Mouse (Mus musculus) urinary bladder, postnatal 25 days (tissue): ENCODE results near the gene Tet3.

Experiments used
- DNase-seq: peaks from one replicate; pipeline ENCODE4 v3.0.0; 2022; ENCODE audit warnings: low spot score

Tet3 gene

GRCm38 (mm10) chr6:83413686-83414085 lies 45.2 kb downstream of the Tet3 start:
- DNase-seq = no peak

GRCm38 (mm10) chr6:83412854-83413401 lies 46.0 kb downstream of the Tet3 start:
- DNase-seq = no peak

DNA sequence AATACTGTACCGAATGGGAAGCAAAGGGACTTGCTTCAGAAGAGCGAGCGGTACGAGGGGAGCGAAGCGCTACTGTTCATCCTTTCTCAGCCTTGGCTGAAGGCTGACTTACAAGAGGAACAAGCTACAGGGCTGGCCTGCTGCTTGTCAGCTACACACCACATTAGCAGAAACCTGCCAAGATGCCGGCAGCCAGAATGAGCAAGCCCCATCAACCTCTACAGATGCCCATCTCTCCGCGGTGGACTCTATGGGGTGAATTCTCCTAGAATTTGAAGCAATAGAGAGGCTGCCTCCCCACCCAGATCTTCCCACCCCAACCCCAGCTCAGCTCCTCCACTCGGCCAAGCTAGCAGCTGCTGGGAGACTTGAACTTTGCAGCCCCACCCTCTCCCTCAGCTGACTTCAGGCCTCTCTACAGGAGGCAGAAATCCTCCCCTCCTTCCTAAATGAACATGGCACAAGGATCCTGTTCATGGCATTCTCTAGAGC lies 46.5 kb downstream of the Tet3 start:
- no peak for DNase-seq

GRCm38 (mm10) chr6:83411635-83412361 lies 47.1 kb downstream of the Tet3 start:
- DNase-seq = no peak

DNA sequence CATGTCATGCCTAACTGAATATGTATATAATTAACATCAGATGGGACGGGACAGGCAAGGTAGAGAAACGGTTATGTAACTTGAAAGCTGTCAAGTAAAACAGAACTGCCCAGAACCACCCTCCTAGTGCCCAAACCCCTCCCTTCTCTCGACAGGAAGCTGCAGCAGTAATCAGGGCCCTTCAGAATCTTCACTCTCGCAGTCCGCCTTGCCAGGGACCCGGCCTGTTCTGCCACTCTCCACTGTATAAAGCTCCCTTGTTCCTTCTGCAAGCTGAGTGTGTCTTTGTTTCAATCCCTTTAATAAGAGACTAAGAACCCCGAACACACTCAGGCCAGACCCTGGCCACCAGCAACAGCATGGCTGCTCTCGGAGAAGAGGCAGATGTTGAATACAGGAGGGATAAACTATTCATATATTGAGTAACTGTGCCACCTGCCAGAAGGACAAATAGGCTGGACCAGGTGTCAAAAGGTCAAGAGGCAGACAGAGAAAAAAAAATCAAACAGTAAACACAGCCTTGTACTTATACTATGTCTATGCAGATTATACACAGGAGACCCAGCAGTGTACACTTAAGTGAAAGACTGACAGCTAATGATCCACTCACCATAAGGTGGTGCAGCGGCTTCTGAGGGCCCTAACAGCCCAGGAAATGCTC lies 48.7 kb downstream of the Tet3 start:
- no peak for DNase-seq

- no peak for DNase-seq
Measured at GRCm38 (mm10) chr6:83408510-83408909, 50.4 kb downstream of the Tet3 start.

DNA sequence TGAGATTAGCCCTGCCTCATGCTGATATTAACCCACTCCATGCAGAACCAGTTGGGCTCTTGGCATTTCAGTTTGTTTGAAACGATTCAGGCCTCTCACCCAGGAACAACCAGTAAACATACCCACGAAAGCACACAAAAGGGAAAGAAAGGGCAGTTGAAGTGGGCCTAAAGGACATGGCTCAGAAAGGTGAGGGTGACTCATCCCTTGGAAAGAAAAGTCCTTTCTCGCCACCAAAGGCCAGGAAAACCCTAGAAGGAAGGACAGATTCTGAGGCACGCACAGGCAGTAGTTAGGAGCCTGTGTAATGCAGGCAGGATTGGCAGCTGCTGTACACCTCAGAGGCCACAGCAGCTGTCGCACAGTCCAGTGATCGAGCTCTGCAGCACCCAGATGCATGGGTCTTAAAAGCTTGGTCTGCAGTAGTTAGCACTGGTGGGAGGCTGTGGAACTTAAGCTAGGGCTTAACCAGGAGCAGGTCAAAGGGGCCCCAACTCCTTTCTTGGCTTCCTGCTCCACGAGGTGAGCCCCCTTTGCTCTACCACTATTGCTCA lies 53.3 kb downstream of the Tet3 start:
- no peak for DNase-seq

- no peak for DNase-seq
Measured at GRCm38 (mm10) chr6:83404571-83404970, 54.3 kb downstream of the Tet3 start.

DNA sequence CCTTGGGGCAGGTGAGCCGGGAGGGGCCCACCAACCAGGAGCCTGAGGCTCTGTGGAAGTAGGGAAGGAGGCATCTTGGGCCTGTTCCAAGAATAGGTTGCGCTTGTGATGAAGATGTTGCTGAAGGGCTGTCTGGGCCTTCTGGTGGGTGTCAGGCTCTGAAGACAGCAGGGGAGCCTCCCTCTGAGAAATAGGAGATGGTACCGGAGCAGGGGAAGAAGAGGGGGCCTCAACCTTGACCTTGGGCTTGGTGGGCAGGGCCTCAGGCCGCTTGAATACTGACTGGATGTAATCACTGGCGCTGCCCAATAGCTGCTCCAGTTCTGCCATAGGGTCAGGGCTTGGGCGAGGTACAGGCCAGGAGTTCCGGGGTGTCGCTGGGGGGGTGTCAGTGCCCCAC lies 55.4 kb downstream of the Tet3 start:
- DNase-seq = no peak

DNA sequence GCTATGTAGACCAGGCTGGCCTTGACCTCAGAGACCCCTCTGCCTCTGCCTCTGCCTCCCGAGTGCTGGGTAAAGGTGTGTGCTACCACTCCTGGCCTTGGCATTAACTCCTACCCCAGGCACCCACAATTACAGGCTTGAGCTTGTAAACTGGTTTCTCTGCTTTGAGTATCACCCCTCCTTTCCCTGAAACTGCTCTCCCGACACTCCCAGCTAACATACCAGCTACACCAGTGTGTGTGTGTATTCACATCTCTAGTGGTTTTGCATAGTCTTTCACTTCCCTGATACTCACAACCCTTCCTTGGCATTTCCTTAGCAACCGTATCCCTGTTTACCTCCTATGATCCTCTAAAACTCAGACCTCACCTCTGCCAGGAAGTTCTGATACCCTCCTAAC lies 59.1 kb downstream of the Tet3 start:
- no peak for DNase-seq

DNA sequence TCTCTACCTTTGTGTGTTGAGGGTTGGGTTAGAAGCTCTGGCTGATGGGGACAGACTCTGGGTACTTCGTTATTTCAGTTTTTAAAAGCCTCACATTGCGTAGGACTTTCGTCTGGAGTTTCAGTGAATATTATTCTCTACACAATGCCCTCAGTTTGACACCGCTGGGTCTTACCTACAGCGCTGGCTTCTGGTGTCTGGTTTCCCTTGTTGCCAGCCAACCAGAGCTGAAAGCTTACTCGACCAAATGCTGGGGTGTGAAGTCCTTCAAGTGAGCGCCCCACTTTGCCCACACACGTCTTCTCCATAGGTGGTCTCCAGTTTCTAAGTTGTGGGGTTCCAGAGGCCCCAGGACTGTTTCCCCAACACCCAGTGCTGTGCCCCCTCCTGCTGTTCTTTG lies 61.2 kb downstream of the Tet3 start:
- DNase-seq = no peak

DNA sequence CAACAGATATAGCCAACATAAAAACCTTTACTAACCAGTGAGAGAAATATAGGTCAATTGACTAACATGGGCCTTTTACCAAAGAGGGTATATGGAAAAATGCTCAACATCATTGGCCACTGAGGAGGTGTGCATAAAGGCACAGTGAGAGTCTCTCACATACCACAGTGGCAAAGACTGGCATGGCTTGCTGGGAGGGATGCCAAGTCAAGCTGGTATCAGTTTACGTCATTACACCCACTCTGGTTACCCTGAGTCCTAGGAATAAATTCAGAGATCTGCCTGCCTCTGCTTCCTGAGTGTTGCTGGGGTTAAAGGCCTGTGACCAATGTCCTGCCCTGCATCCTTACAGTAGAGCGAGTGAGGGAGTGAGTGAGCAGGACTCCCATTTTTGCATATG lies 62.2 kb downstream of the Tet3 start:
- DNase-seq = no peak

DNA sequence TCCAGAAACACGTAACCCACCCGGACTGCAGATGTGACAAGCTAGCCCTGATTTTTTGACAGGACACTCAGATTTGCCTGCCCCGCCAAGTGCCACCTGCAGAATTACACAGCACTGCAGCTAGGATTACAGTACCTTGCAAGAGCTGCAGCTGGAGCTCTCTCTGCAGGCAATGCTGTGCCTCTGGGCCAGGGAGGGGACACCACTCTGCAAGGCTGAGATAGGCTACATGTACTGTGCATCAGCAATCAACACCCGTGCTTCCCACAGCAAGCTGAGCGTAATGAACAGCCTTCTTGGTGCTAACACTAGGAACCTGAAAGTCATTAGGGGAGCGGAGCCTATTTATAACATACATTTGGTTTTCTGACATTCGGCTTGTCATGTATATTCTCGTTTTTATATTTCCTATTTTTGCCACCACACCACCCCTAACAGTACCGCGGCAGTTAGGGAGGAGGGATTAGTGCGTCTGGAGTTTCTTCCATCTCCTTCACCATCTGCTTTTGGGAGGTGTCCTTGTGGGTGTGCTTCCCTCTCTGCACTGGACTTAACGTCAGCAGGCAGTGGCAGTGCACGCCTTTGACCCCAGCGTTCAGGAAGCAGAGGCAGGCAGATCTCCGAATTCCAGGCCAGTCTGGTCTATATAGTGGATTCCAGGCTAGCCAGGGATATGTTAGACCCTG lies 63.2 kb downstream of the Tet3 start:
- DNase-seq = no peak

- no peak for DNase-seq
Measured at GRCm38 (mm10) chr6:83394122-83394521, 64.8 kb downstream of the Tet3 start.

DNA sequence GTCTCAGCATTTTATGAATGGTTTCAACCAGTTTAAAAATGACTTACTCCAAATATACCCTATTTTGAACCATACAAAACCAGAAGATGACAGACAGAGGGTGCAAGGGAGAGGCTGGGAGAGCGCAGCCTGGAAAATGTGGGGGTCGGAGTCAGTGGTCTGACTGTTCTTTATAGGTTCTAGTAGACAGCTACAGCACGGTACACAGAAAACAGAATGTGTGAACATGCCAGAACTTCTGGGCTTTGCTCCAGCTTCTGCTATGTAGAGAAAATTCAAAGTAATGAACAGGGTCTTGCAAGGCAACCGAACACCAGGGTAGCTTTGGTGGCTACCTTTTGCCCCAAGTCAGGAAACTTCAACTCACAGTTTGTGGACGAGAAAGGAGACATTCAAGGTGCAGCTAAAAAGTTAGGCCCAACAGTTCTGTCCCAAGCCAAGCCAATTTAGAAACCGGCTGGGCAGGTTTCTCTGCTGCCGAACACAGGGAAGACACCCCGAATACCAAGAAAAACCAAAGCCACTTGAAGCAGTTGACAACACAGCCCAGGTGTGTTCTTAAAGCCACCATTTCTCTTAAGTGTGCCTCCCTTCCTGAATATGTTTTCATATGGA lies 66.6 kb downstream of the Tet3 start:
- no peak for DNase-seq

- DNase-seq = no peak
Measured at GRCm38 (mm10) chr6:83385569-83386090, 73.3 kb downstream of the Tet3 start.

DNA sequence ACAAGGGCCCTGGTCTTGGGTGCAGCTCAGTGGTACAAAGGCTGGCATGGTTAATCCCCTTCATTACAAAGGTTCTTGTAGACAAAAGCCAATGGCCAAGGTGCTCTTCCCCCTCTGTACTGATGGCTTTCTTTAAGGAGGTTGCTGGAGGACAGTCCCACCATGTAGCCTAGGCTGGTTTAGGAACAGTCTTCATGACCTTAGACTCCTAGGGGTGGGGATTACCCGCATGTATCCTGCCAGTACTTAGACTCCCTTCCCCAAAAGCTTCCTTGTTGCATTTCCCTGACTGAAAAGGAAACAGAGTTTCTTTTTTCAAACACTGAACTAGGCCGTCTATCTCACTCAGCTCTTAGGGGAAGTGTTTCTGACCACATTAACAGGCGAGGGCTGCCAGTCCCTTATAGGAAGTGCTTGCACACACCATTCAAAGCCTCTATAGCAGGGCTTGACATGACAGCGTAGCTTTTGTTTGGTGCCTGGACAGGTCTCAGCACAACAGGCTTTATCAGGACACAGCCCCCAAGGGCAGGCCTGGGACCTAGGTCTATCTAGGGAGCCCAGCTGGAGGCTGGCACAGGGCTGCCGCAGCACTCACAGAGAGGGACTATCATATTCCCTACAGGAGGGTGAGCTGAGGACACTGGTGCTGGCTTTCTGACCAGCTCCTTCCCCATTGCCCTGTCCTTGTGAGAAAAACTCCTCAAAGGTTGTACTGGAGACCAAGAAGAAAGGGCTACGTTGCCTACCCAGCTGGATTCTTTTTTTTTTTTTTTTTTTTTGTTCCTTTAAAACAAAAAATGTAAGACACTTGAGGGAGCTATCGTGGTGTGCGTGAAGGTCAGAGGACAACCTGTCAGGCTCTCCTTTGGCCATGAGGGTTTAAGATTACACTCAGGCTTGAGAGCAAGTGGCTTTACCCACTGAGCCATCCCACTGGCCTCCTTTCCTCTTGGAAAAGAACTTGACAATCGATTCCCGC lies 77.1 kb downstream of the Tet3 start:
- DNase-seq = no peak

DNA sequence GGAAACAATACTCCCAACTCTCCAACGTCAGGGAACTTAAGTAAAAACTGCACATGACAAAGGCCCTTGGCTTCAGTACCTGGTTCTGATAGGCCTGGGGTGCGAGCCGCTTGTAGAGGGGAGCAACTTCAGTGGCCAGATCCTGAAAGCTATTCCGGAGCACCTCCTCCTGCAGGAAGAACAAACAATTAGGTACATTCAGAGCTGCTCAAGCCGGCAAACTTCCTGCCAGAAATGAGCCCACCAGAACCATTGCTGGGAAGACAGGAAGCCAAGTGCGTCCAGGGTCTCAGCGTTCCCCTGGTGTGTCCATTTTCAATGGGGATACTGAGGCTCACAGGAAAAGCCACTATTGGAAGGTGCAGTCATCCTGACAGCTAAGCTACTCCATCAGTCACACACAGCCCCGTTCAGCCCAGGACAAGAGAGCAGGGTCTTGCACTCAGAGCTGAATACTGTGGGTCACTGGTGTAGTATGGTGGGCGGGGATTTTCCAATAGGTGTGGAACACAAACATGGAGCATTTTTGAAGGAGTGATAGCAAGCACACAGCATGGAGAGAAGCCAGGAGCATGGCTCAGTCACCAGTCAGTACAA lies 85.1 kb downstream of the Tet3 start:
- DNase-seq = no peak

DNA sequence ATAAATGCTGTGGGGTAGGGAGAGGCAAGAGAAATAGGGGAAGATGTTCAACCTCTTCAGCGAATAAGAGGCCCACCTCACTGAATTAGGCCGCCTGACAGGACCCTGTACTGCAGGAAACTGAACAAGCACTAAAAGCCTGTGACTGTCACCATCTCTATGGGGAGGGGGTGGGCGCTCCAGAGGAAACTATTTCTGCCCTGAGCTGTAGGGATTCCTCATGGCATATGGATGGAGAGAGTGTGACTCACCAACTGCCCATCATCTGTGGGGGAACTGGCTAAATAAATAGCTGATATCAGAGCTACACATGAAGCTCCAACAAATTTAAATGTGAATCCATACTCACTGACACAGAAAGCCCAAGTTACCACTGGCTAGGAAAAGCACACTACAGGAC lies 87.5 kb downstream of the Tet3 start:
- DNase-seq = no peak

- DNase-seq = no peak
Measured at GRCm38 (mm10) chr6:83370316-83370965, 88.4 kb downstream of the Tet3 start.
